Mouse (Mus musculus) neural tube, embryonic 15.5 days (tissue): ENCODE measurements around the gene Rassf2. TPM values are rescaled to one million over a fixed set of nuclear protein-coding genes. Genes with fewer than 3 reads are reported as not detected.

Source experiments
- ATAC-seq: fragments of 200-750 bp; cut with Nextera tagmentation; 2 replicates; pipeline ENCODE4 v1.8.0; 2017; ENCODE audit warnings: mild to moderate bottlenecking, moderate TSS enrichment, moderate library complexity; ENCODE audit not compliant: low FRiP score
- H3K27ac ChIP-seq: fragments of 300-500 bp; sonication (generic); replicated peaks from 2 replicates; pipeline ENCODE4 v1.5.1; 2015; ENCODE audit warnings: mild to moderate bottlenecking, inconsistent platforms
- H3K27me3 ChIP-seq: fragments of 300-500 bp; sonication (generic); replicated peaks from 2 replicates; pipeline ENCODE4 v1.6.1; 2015; ENCODE audit warnings: inconsistent platforms
- H3K36me3 ChIP-seq: fragments of 300-500 bp; sonication (generic); 2 replicates; pipeline ENCODE4 v1.6.1; 2015; ENCODE audit warnings: inconsistent platforms
- H3K4me1 ChIP-seq: fragments of 300-500 bp; sonication (generic); 2 replicates; pipeline ENCODE4 v1.6.1; 2015; ENCODE audit warnings: inconsistent platforms
- H3K4me2 ChIP-seq: fragments of 300-500 bp; sonication (generic); 2 replicates; pipeline ENCODE4 v1.6.1; 2015; ENCODE audit warnings: inconsistent platforms, mild to moderate bottlenecking, moderate library complexity
- H3K4me3 ChIP-seq: fragments of 300-500 bp; sonication (generic); replicated peaks from 2 replicates; pipeline ENCODE4 v1.5.1; 2015; ENCODE audit warnings: mild to moderate bottlenecking, inconsistent platforms
- H3K9ac ChIP-seq: fragments of 300-500 bp; sonication (generic); replicated peaks from 2 replicates; pipeline ENCODE4 v1.6.1; 2015; ENCODE audit warnings: mild to moderate bottlenecking, inconsistent platforms
- H3K9me3 ChIP-seq: fragments of 300-500 bp; sonication (generic); replicated peaks from 2 replicates; pipeline ENCODE4 v1.6.1; 2016; ENCODE audit warnings: inconsistent platforms
- WGBS: fragments of 180-500 bp; shearing (Covaris S2); methylation state at CpG from one replicate; pipeline ENCODE4 v1.1.7; 2015; ENCODE audit warnings: mixed read lengths; 5-methylcytosine and 5-hydroxymethylcytosine counted together
- polyA plus RNA-seq: library from polyadenylated mRNA; unstranded; fragments of >200 nt; fragmentation: Nextera tagmentation; extraction: Ambion mirVana; gene quantifications from 2 replicates; pipeline ENCODE4 v1.2.1, GENCODE M21; 2015

Gene Rassf2
- 21.6 and 22.5 TPM in 2 replicates for polyA plus RNA-seq

- Histone ChIP-seq H3K27ac (peak within 1 kb of the TSS; percentile 91), H3K9ac (peak within 1 kb of the TSS; percentile 68), H3K36me3 (no peaks in the 10 kb centered on the region), H3K9me3 (no peaks in the 10 kb centered on the region), H3K4me1 (peaks cover 50% of the 10 kb centered on the region), H3K4me2 (peak within 1 kb of the TSS; percentile 93), H3K27me3 (no peaks in the 10 kb centered on the region), H3K4me3 (peak within 1 kb of the TSS; percentile 61)
- peak; percentile 89 for ATAC-seq
- under 1% methylated on average over 40 of the region's 48 CpGs for WGBS
These were observed at the start of gene Rassf2 for GRCm38 (mm10) chr2:132029646-132030417. Rassf2 (minus strand) TSS chr2:132030258.

GRCm38 (mm10) chr2:132079139-132079538 lies 49.1 kb upstream of the Rassf2 start:
- Histone ChIP-seq H3K9ac (no peak overlapping the region), H3K36me3 (peaks cover 44% of the 10 kb centered on the region), H3K4me3 (no peak overlapping the region), H3K27me3 (no peaks in the 10 kb centered on the region), H3K9me3 (no peaks in the 10 kb centered on the region), H3K4me1 (no peaks in the 10 kb centered on the region), H3K4me2 (no peak overlapping the region), H3K27ac (no peak overlapping the region)
- no peak for ATAC-seq
- WGBS: 88% methylated on average over 5 of the region's 5 CpGs

GRCm38 (mm10) chr2:132073052-132073451 lies 43.0 kb upstream of the Rassf2 start:
- no peak for ATAC-seq
- peaks cover 68% of the 10 kb centered on the region for H3K36me3 ChIP-seq
- WGBS: 77% methylated on average over 3 of the region's 3 CpGs
- H3K9me3 ChIP-seq: no peaks in the 10 kb centered on the region
- H3K27ac ChIP-seq: no peak overlapping the region
- no peak overlapping the region for H3K9ac ChIP-seq
- H3K4me3 ChIP-seq: no peak overlapping the region
- no peak overlapping the region for H3K4me2 ChIP-seq
- H3K27me3 ChIP-seq: no peaks in the 10 kb centered on the region
- no peaks in the 10 kb centered on the region for H3K4me1 ChIP-seq

GRCm38 (mm10) chr2:132069985-132070735 lies 40.1 kb upstream of the Rassf2 start:
- Histone ChIP-seq H3K9me3 (no peaks in the 10 kb centered on the region), H3K4me2 (no peak overlapping the region), H3K27me3 (no peaks in the 10 kb centered on the region), H3K27ac (no peak overlapping the region), H3K9ac (no peak overlapping the region), H3K4me1 (no peaks in the 10 kb centered on the region), H3K4me3 (no peak overlapping the region), H3K36me3 (peaks cover 63% of the 10 kb centered on the region)
- WGBS: 92% methylated on average over 10 of the region's 10 CpGs
- ATAC-seq: no peak

- no peak overlapping the region for H3K4me3 ChIP-seq
- H3K9ac ChIP-seq: no peak overlapping the region
- peaks cover 62% of the 10 kb centered on the region for H3K36me3 ChIP-seq
- no peaks in the 10 kb centered on the region for H3K4me1 ChIP-seq
- H3K9me3 ChIP-seq: no peaks in the 10 kb centered on the region
- WGBS: 62% methylated on average over 11 of the region's 11 CpGs
- H3K27ac ChIP-seq: no peak overlapping the region
- no peak for ATAC-seq
- H3K27me3 ChIP-seq: no peaks in the 10 kb centered on the region
- H3K4me2 ChIP-seq: no peak overlapping the region
These were observed 34.2 kb upstream of the Rassf2 start for GRCm38 (mm10) chr2:132064185-132064831.

- no peaks in the 10 kb centered on the region for H3K4me1 ChIP-seq
- H3K27ac ChIP-seq: no peak overlapping the region
- peaks cover 61% of the 10 kb centered on the region for H3K36me3 ChIP-seq
- H3K9ac ChIP-seq: no peak overlapping the region
- no peak overlapping the region for H3K4me3 ChIP-seq
- ATAC-seq: 0 out of 2 replicates have a peak, but pooled peaks have one; percentile 18
- no peaks in the 10 kb centered on the region for H3K9me3 ChIP-seq
- H3K4me2 ChIP-seq: no peak overlapping the region
- WGBS: 79% methylated on average over 3 of the region's 3 CpGs
- H3K27me3 ChIP-seq: no peaks in the 10 kb centered on the region
These were observed 33.7 kb upstream of the Rassf2 start for GRCm38 (mm10) chr2:132063776-132064175.

- no peak overlapping the region for H3K4me3 ChIP-seq
- 94% methylated on average over 11 of the region's 11 CpGs for WGBS
- H3K36me3 ChIP-seq: peaks cover 75% of the 10 kb centered on the region
- H3K9ac ChIP-seq: no peak overlapping the region
- no peak for ATAC-seq
- H3K9me3 ChIP-seq: no peaks in the 10 kb centered on the region
- no peak overlapping the region for H3K4me2 ChIP-seq
- H3K4me1 ChIP-seq: no peaks in the 10 kb centered on the region
- H3K27ac ChIP-seq: no peak overlapping the region
- H3K27me3 ChIP-seq: no peaks in the 10 kb centered on the region
These were observed 31.8 kb upstream of the Rassf2 start for GRCm38 (mm10) chr2:132061884-132062283.

GRCm38 (mm10) chr2:132059919-132060318 lies 29.9 kb upstream of the Rassf2 start:
- no peaks in the 10 kb centered on the region for H3K9me3 ChIP-seq
- H3K4me1 ChIP-seq: no peaks in the 10 kb centered on the region
- H3K36me3 ChIP-seq: peaks cover 81% of the 10 kb centered on the region
- H3K4me2 ChIP-seq: no peak overlapping the region
- 92% methylated on average over 8 of the region's 8 CpGs for WGBS
- no peak overlapping the region for H3K4me3 ChIP-seq
- no peak overlapping the region for H3K9ac ChIP-seq
- no peaks in the 10 kb centered on the region for H3K27me3 ChIP-seq
- no peak for ATAC-seq
- no peak overlapping the region for H3K27ac ChIP-seq

GRCm38 (mm10) chr2:132055349-132055753 lies 25.3 kb upstream of the Rassf2 start:
- Histone ChIP-seq H3K4me1 (no peaks in the 10 kb centered on the region), H3K4me2 (no peak overlapping the region), H3K9me3 (no peaks in the 10 kb centered on the region), H3K9ac (no peak overlapping the region), H3K27ac (no peak overlapping the region), H3K27me3 (no peaks in the 10 kb centered on the region), H3K36me3 (peaks cover 62% of the 10 kb centered on the region), H3K4me3 (no peak overlapping the region)
- no peak for ATAC-seq
- WGBS: 85% methylated on average over 8 of the region's 8 CpGs

GRCm38 (mm10) chr2:132053824-132054223 lies 23.8 kb upstream of the Rassf2 start:
- Histone ChIP-seq H3K4me2 (no peak overlapping the region), H3K4me3 (no peak overlapping the region), H3K27ac (no peak overlapping the region), H3K4me1 (no peaks in the 10 kb centered on the region), H3K27me3 (no peaks in the 10 kb centered on the region), H3K9me3 (no peaks in the 10 kb centered on the region), H3K36me3 (peaks cover 50% of the 10 kb centered on the region), H3K9ac (no peak overlapping the region)
- no peak for ATAC-seq
- WGBS: 86% methylated on average over 4 of the region's 4 CpGs

- H3K9ac ChIP-seq: no peak overlapping the region
- WGBS: 83% methylated on average over 5 of the region's 5 CpGs
- ATAC-seq: no peak
- H3K9me3 ChIP-seq: no peaks in the 10 kb centered on the region
- no peak overlapping the region for H3K27ac ChIP-seq
- H3K27me3 ChIP-seq: no peaks in the 10 kb centered on the region
- H3K36me3 ChIP-seq: peaks cover 32% of the 10 kb centered on the region
- H3K4me2 ChIP-seq: no peak overlapping the region
- no peak overlapping the region for H3K4me3 ChIP-seq
- H3K4me1 ChIP-seq: no peaks in the 10 kb centered on the region
These were observed 21.7 kb upstream of the Rassf2 start for GRCm38 (mm10) chr2:132051798-132052197.
